Mouse (Mus musculus): Measurements from ENCODE around the gene Zfp600. TPM values are rescaled to one million over a fixed set of nuclear protein-coding genes. Genes with fewer than 3 reads are reported as not detected.
"Not testable (repeated sequence)": the region's sequence is repeated elsewhere in the genome, so short reads cannot be mapped to it uniquely, and the experiment has no call there.

The Zfp600 gene
- 0.19 and 0.38 TPM in 2 replicates for total RNA-seq (2014; fragmentation: Nextera tagmentation)
- 0.06 and 0.98 TPM in 2 replicates for total RNA-seq (2017)
- polyA plus RNA-seq (2012) = not detected in 2 replicates

DNA sequence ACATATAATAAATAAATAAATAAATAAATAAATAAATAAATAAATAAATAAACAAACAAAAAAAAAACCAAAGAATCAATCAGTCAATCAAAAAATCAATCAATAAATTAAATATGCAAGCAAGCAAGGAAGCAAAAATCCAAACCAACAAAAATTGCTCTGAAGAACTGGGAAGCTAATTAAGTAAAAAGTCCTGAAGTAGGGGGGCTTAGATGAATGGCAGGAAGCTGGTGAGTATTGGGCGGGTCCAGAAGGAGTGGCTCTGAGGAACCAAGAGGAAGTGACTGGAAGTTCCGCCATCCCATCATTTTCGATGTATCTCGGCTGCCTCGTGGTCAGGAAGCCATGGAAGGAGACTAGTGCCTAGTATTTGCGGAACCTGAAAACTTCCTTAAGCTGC is at the start of gene Zfp600:
Gene Zfp600 (plus strand): TSS at position 301 of the 400 bp plus-strand sequence.
- H3K9me3 ChIP-seq (replicated peaks); DNase-seq (ENCODE audit: low spot score); H3K27me3 ChIP-seq (ENCODE audit: insufficient read depth, low read length); H3K4me1 ChIP-seq (ENCODE audit: insufficient read depth, low read depth, low read length); H3K36me3 ChIP-seq (replicated peaks); H3K4me3 ChIP-seq (ENCODE audit: low read depth, low read length); ATAC-seq (ENCODE audit: extremely low read depth, insufficient number of reproducible peaks, low FRiP score, poor library complexity, severe bottlenecking): not testable (repeated sequence)

DNA sequence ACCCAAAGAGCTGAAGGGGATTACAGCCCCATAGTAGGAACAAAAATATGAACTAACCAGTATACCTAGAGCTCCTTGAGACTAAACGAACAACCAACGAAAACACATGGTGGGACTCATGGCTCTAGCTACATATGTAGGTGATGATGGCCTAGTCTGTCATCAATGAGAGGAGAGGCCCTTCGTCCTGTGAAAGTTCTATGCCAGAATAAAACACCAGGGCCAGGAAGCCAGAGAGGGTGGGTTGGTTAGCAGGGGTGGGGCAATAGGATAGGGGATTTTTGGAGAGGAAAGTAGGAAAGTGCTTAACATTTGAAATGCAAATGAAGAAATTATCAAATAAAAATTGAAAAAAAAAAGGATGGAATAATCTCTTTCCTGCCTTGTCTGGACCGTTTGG is 6.3 kb downstream of the Zfp600 start:
- not testable (repeated sequence) for H3K9me3 ChIP-seq (replicated peaks); H3K36me3 ChIP-seq (replicated peaks); DNase-seq (ENCODE audit: low spot score); ATAC-seq (ENCODE audit: extremely low read depth, insufficient number of reproducible peaks, low FRiP score, poor library complexity, severe bottlenecking); H3K27me3 ChIP-seq (ENCODE audit: insufficient read depth, low read length); H3K4me3 ChIP-seq (ENCODE audit: low read depth, low read length); H3K4me1 ChIP-seq (ENCODE audit: insufficient read depth, low read depth, low read length)

DNA sequence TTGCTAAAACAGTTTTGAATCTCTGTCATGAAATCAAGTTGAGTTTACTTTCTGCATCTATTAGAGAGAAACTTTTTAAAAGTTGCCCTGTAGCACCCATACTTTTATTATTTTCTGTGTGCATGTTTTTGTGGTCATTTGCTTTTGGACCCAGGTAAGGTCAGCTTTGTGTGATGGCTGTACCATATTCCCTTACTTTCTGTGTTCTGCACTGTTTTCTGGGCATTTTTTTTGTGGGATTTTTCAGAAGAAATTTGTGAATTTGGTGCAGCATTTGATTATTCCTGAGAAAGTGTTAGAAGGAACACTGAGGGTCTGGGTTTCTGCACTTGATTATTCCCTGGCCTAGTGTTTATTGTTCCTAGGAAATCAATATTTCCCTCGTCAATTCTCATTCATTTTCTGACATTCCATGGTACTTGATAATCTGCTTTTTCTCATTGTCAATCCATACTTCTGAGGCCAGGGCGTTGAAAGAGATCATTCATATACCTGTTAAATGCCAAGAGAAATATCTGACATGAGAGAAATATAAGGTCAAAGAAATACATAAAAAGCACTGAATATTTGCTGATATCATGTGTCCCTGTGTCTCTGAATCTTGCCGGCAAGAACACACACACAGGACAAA is 10.7 kb downstream of the Zfp600 start:
- not testable (repeated sequence) for H3K36me3 ChIP-seq (replicated peaks); ATAC-seq (ENCODE audit: extremely low read depth, insufficient number of reproducible peaks, low FRiP score, poor library complexity, severe bottlenecking); H3K9me3 ChIP-seq (replicated peaks); DNase-seq (ENCODE audit: low spot score); H3K27me3 ChIP-seq (ENCODE audit: insufficient read depth, low read length); H3K4me1 ChIP-seq (ENCODE audit: insufficient read depth, low read depth, low read length); H3K4me3 ChIP-seq (ENCODE audit: low read depth, low read length)

DNA sequence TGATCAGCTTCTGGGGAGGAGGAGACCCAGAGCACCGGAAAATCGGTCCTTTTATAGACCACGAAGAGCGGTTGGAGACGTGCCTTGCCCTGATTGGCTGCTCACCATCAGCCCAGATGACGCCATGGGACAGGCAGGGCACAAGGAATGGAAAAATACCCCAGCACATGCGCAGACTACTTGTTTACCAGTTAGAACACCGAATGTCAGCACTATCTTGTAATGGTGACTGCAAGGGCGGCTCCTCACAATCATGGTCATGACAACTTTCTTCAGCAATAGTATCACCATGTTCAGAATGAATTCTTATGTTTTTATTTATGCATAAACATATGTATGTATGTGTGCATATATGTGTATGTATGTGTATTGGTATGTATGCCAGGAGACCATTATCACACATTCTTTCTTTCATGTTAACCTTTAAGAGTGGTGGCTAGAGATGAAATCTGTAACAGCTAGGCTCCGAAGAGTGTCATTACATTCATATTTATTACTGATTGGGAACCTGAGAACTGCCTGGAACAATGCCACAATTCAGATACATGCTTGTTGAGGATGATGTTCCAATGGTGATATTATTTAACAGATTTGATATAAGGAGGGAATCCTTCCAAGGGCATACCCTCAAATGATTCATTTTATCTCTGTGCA is 11.4 kb downstream of the Zfp600 start:
- not testable (repeated sequence) for H3K27me3 ChIP-seq (ENCODE audit: insufficient read depth, low read length); H3K36me3 ChIP-seq (replicated peaks); H3K4me1 ChIP-seq (ENCODE audit: insufficient read depth, low read depth, low read length); H3K4me3 ChIP-seq (ENCODE audit: low read depth, low read length); H3K9me3 ChIP-seq (replicated peaks)
- peak; percentile 0 for DNase-seq (ENCODE audit: low spot score)
- ATAC-seq (ENCODE audit: extremely low read depth, insufficient number of reproducible peaks, low FRiP score, poor library complexity, severe bottlenecking) = 0 out of 2 replicates have a peak, but pooled peaks have one; percentile 30

DNA sequence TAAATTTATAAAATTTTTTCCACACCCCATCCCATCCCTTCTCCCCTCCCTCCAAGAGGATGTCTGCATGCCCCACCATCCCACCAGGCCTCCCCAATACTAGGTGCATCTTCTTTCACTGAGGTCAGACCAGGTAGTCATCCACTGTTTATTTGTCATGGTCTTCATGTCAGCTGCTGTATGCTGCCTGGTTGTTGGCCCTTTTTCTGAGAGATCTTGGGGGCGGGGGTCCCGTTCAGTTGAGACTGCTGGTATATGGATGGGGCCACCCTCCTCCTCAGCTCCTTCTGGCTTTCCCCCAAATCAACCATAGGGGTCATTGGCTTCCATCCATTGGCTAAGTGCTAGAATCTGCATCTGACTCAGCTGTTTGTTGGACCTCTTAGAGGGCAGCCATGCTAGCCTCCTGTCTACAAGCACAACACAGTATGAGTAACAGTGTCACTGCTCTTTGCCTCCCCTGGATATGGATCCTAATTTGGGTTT is 12.1 kb downstream of the Zfp600 start:
- not testable (repeated sequence) for H3K4me3 ChIP-seq (ENCODE audit: low read depth, low read length); H3K4me1 ChIP-seq (ENCODE audit: insufficient read depth, low read depth, low read length); DNase-seq (ENCODE audit: low spot score); H3K27me3 ChIP-seq (ENCODE audit: insufficient read depth, low read length); H3K36me3 ChIP-seq (replicated peaks)
- 0 out of 2 replicates have a peak, but pooled peaks have one; percentile 11 for ATAC-seq (ENCODE audit: extremely low read depth, insufficient number of reproducible peaks, low FRiP score, poor library complexity, severe bottlenecking)
- H3K9me3 ChIP-seq (replicated peaks) = peaks cover 13% of the 10 kb centered on the region

- not testable (repeated sequence) for H3K4me3 ChIP-seq (ENCODE audit: low read depth, low read length); H3K9me3 ChIP-seq (replicated peaks); H3K36me3 ChIP-seq (replicated peaks); DNase-seq (ENCODE audit: low spot score); H3K27me3 ChIP-seq (ENCODE audit: insufficient read depth, low read length); H3K4me1 ChIP-seq (ENCODE audit: insufficient read depth, low read depth, low read length)
- ATAC-seq (ENCODE audit: extremely low read depth, insufficient number of reproducible peaks, low FRiP score, poor library complexity, severe bottlenecking) = peak; percentile 40
Measured at GRCm38 (mm10) chr4:146173378-146174226, 17.0 kb downstream of the Zfp600 start.

GRCm38 (mm10) chr4:146204357-146204756 is 47.7 kb downstream of the Zfp600 start:
- ATAC-seq (ENCODE audit: extremely low read depth, insufficient number of reproducible peaks, low FRiP score, poor library complexity, severe bottlenecking); H3K27me3 ChIP-seq (ENCODE audit: insufficient read depth, low read length): not testable (repeated sequence)

GRCm38 (mm10) chr4:146239252-146240244 is 82.9 kb downstream of the Zfp600 start:
- H3K4me1 ChIP-seq (ENCODE audit: insufficient read depth, low read depth, low read length); ATAC-seq (ENCODE audit: extremely low read depth, insufficient number of reproducible peaks, low FRiP score, poor library complexity, severe bottlenecking); H3K4me3 ChIP-seq (ENCODE audit: low read depth, low read length); H3K36me3 ChIP-seq (replicated peaks); H3K9me3 ChIP-seq (replicated peaks); H3K27me3 ChIP-seq (ENCODE audit: insufficient read depth, low read length); DNase-seq (ENCODE audit: low spot score): not testable (repeated sequence)

More at GRCm38 (mm10) chr4:146204357-146204756, 47.7 kb downstream of the Zfp600 start:
- H3K4me1 ChIP-seq (ENCODE audit: insufficient read depth, low read depth, low read length); H3K9me3 ChIP-seq (replicated peaks); H3K4me3 ChIP-seq (ENCODE audit: low read depth, low read length); H3K36me3 ChIP-seq (replicated peaks); DNase-seq (ENCODE audit: low spot score): not testable (repeated sequence)

DNA sequence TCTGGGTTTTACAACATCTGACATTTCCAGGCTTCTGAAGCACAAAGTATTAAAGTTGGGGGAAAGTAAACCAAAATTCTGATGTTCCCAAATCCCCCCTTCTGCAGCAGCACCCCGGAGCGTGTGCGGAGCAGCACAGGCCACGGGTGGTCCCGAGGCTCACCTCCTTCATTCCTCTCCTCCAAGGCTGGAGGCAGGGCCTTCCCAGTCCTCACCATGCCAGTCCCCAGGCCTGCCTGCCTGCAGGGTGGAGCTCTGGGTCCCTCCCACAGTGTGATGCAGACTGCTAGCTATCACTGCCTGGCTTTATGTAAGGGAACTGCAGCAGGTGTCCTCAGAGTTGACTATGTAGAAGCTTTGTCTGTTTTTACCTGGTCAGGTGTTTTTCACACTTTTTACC is 85.5 kb downstream of the Zfp600 start:
- not testable (repeated sequence) for H3K4me1 ChIP-seq (ENCODE audit: insufficient read depth, low read depth, low read length); H3K36me3 ChIP-seq (replicated peaks); H3K27me3 ChIP-seq (ENCODE audit: insufficient read depth, low read length); DNase-seq (ENCODE audit: low spot score); H3K4me3 ChIP-seq (ENCODE audit: low read depth, low read length); H3K9me3 ChIP-seq (replicated peaks)
- ATAC-seq (ENCODE audit: extremely low read depth, insufficient number of reproducible peaks, low FRiP score, poor library complexity, severe bottlenecking) = 0 out of 2 replicates have a peak, but pooled peaks have one; percentile 8
